Mouse (Mus musculus) brown adipose tissue, adult 24 weeks (tissue): ENCODE measurements at regions not wholly inside any gene's neighbourhood (a gene's known extent, or its start where the extent isn't known, plus 50 kb on each side); places are given as distances from the start of the nearest gene placed in this dataset.

Experiments
- H3K27ac ChIP-seq: fragments of 200-500 bp; replicated peaks from 2 replicates; pipeline ENCODE4 v1.5.1; 2012; ENCODE audit warnings: low read depth, mild to moderate bottlenecking, low read length
- H3K4me1 ChIP-seq: fragments of 200-500 bp; 2 replicates; pipeline ENCODE4 v1.6.1; 2012; ENCODE audit warnings: low read length, mixed read lengths; ENCODE audit not compliant: control insufficient read depth, insufficient read depth, insufficient read length
- H3K4me3 ChIP-seq: fragments of 200-500 bp; 2 replicates; pipeline ENCODE4 v1.5.1; 2012; ENCODE audit warnings: low read depth, mild to moderate bottlenecking, low read length, moderate library complexity; ENCODE audit not compliant: insufficient read depth

DNA sequence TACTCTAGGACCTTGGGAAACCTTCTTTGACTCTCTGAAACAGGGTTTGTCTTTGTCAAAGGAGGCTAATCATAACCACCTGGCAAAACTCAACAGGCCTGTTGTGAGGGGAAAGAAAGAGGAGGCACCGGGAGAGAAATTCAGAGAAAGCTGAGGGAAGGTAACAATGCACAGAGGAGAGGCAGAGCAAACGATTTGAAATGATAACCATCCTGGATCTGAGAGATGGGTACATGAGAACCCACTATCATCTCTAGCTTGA is 108.3 kb upstream of the Zfp703 start:
- no peaks in the 10 kb centered on the region for H3K4me1 ChIP-seq
- no peak overlapping the region for H3K27ac ChIP-seq
- no peak overlapping the region for H3K4me3 ChIP-seq

GRCm38 (mm10) chr8:26871838-26872237 is 105.3 kb upstream of the Zfp703 start:
- no peak overlapping the region for H3K27ac ChIP-seq
- no peak overlapping the region for H3K4me3 ChIP-seq
- H3K4me1 ChIP-seq = no peaks in the 10 kb centered on the region

- H3K27ac ChIP-seq = no peak overlapping the region
- no peak overlapping the region for H3K4me3 ChIP-seq
- H3K4me1 ChIP-seq = no peaks in the 10 kb centered on the region
These were observed 104.7 kb upstream of the Zfp703 start for GRCm38 (mm10) chr8:26872382-26872781.

- H3K27ac ChIP-seq = no peak overlapping the region
- no peaks in the 10 kb centered on the region for H3K4me1 ChIP-seq
- H3K4me3 ChIP-seq = no peak overlapping the region
These were observed 104.3 kb upstream of the Zfp703 start for GRCm38 (mm10) chr8:26872815-26873214.

- Histone ChIP-seq H3K4me3 (no peak overlapping the region), H3K27ac (no peak overlapping the region), H3K4me1 (peaks cover 4% of the 10 kb centered on the region)
These were observed 96.9 kb upstream of the Zfp703 start for GRCm38 (mm10) chr8:26880177-26880576.

GRCm38 (mm10) chr8:26881268-26882120 is 95.6 kb upstream of the Zfp703 start:
- Histone ChIP-seq H3K4me1 (peaks cover 4% of the 10 kb centered on the region), H3K27ac (no peak overlapping the region), H3K4me3 (no peak overlapping the region)

GRCm38 (mm10) chr8:26882616-26883015 is 94.5 kb upstream of the Zfp703 start:
- H3K27ac ChIP-seq = no peak overlapping the region
- H3K4me1 ChIP-seq = peaks cover 4% of the 10 kb centered on the region
- H3K4me3 ChIP-seq = no peak overlapping the region

DNA sequence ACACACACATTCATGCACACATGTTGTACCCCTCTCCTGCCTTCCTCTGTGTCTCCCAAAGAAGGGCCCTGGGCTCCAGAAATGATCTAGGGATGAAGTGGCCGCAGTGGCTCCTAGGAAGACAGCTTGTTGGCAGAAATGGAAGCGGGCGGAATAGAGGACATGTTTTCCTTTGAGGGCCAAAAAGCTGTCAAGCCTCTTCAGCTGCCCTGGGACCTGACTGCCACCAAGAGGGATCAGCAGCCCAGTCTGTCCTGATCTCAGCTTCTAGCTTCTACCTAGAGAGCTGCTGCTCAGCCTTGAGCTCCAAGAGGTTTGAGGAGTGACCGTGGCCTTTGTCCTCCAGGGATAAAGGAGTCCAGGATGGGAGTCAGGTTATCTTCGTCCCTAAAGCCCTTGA is 93.8 kb upstream of the Zfp703 start:
- Histone ChIP-seq H3K4me3 (no peak overlapping the region), H3K27ac (no peak overlapping the region)

DNA sequence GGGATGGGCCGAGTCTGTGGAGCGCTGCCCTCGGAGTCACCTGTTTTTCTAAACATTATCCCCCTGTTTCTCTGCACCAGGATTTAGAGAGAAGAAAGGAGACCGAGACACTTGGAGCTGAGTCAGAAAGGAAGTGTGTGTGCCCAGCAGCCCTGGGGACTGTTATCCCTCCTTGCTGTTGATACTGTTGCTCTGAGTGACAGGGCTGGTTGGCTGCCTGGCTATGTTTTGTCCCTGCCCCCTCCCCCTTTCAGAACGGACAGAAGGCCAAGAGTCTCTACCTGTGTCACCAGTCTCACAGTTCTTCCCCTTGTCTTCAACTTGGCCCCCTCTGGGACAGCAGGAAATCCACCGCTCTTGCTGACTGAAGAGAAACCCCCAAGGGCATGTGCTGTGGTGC is 93.4 kb upstream of the Zfp703 start:
- Histone ChIP-seq H3K4me1 (peaks cover 4% of the 10 kb centered on the region), H3K4me3 (no peak overlapping the region), H3K27ac (no peak overlapping the region)

More for the DNA sequence above, 93.8 kb upstream of the Zfp703 start:
- peaks cover 4% of the 10 kb centered on the region for H3K4me1 ChIP-seq

DNA sequence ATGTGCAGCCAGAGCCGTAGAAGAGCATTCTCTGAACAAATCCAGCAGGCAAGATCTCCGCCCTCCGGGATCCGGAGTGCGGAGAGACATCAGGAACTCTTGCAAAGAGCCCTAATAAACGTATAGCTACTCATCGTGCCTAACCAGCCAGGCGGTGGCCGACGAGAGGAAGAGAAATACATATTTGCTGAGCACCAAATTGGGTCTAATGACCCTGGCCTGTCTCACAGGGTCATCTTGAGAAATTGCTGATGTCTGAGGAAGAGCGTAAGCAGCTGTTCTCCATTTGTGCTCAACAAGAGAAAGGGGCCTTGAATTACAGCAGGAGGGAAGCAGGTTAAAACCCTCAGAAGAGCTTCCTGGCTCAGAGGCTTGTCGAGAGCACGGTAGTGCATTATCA is 92.8 kb upstream of the Zfp703 start:
- H3K4me3 ChIP-seq = no peak overlapping the region
- H3K27ac ChIP-seq = no peak overlapping the region

DNA sequence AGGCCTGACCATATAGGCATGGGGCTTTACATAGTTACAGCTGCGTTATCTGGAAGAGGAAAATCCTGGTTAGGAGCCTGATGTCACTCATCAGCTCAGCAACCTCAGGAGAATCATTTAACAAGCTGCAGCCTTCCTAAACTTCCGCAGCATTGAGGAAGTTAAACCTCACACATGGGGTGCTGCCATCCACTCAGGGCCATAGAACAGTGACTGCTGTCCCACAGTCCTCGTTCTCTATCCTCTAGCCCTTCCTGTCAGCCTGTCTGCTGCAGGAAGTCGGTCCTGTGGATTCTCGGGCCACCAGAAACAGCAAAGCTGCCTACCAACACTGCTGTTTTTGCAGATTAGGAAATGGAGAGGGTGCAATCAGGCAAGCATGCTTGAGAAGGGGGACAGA is 91.8 kb upstream of the Zfp703 start:
- H3K4me3 ChIP-seq = no peak overlapping the region
- no peaks in the 10 kb centered on the region; the same call in 1 of the 2 replicates for H3K4me1 ChIP-seq
- H3K27ac ChIP-seq = no peak overlapping the region

More for the DNA sequence above, 92.8 kb upstream of the Zfp703 start:
- peaks cover 1% of the 10 kb centered on the region for H3K4me1 ChIP-seq

GRCm38 (mm10) chr8:26886783-26887486 is 90.2 kb upstream of the Zfp703 start:
- H3K27ac ChIP-seq = no peak overlapping the region
- H3K4me3 ChIP-seq = no peak overlapping the region

DNA sequence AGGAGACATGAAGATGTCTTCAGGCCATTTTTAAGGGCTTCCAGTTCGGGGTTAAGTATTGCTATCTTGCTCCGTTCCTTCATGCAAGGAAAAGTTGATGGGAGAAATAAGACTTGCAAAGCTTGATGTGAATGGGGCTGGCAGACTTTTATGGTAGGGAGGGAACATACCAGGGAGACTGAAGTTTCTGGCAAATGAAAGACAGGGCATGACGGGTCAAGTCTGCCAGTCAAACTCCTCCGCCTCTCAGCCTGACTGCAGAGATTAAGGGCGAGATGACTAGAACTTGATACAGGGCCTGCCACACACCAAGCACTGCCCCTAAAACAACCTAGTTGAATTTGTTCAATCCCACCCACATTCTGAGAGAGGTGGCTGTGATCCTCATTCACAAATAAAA is 89.6 kb upstream of the Zfp703 start:
- Histone ChIP-seq H3K4me1 (no peaks in the 10 kb centered on the region; the same call in 1 of the 2 replicates), H3K4me3 (no peak overlapping the region), H3K27ac (no peak overlapping the region)

More at GRCm38 (mm10) chr8:26886783-26887486, 90.2 kb upstream of the Zfp703 start:
- H3K4me1 ChIP-seq = no peaks in the 10 kb centered on the region; the same call in 1 of the 2 replicates

DNA sequence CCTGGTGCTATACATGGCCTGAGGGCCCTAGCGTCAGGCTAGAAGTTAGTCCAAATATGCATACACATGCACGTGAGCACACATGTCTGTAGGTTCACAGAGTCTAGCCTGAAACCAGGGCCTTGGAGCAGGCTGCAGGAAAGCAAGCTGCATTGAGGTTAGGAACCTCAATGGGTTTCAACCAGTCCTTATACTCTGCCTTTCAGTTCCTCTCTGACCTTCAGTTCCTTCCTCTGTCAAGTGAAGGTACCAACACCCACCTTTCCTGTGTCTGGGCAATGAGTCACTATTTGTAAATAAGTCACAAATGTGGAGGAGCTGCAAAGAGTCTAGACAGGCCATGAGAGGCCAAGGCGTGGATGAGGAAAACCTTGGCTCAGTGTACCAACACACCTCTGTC is 89.1 kb upstream of the Zfp703 start:
- no peaks in the 10 kb centered on the region; the same call in 1 of the 2 replicates for H3K4me1 ChIP-seq
- no peak overlapping the region for H3K27ac ChIP-seq
- H3K4me3 ChIP-seq = no peak overlapping the region

GRCm38 (mm10) chr8:26891881-26892280 is 85.2 kb upstream of the Zfp703 start:
- Histone ChIP-seq H3K27ac (no peak overlapping the region), H3K4me3 (no peak overlapping the region)

GRCm38 (mm10) chr8:26892380-26892779 is 84.7 kb upstream of the Zfp703 start:
- Histone ChIP-seq H3K4me1 (no peaks in the 10 kb centered on the region), H3K27ac (no peak overlapping the region), H3K4me3 (no peak overlapping the region)

More at GRCm38 (mm10) chr8:26891881-26892280, 85.2 kb upstream of the Zfp703 start:
- H3K4me1 ChIP-seq = no peaks in the 10 kb centered on the region
